Mouse (Mus musculus): ENCODE measurements around the gene Vps33a.

DNA sequence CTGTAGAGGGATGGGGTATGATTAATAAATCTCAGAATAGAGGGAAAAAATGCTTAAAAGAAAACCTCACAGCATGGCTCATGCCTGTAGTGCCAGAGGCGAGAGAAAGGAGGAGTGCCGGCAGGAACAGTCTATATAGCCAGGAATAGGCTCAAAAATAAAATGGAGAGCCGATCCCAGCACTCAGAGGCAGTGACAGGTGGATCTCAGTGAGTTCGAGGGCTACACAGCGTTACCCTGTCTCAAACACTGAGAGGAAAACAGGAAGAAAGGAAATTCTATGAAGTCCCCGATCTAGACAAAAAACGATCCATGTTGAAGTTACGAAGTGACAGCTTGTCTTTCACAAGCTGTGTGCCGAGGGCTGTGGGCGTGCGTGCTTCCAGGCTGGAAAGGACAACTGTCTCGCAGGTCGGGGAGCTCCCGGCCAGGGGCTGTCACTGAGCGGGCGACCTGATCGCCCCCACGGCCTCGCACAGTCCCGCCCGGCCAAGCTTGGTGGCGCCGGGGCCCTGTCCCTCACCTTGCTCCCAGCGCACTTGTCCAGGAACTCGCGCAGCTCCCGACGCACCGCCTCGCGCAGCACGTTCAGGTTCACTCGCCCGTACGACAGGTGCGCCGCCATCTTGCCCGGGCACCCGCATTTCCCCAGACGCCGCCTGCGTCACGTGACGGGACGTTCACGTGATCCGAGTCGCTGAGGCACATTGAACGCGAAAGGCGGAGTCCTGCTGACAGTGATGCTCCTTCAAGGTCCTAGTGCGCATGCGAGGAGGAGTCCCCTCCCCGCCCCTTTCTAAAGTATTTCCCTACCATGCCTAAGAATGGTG is at the start of gene Vps33a:
- no peak for TF ChIP-seq CTCF (IDR thresholded peaks at IDR 0.05; ENCODE audit: insufficient read depth, low read length)
- peak; percentile 93 for TF ChIP-seq POLR2A (IDR thresholded peaks at IDR 0.05; ENCODE audit: borderline replicate concordance, extremely low read depth, low read depth, low read length)
